Comparison of ENCODE assay signal across 7 mouse cellular contexts in genomic region chr5:125139669-125140068, GRCm38 (mm10). TPM values are rescaled to one million over a fixed set of nuclear protein-coding genes. Genes with fewer than 3 reads are reported as not detected.
DNase-seq lines count a peak whose midpoint lies in the region; ATAC-seq lines count a peak whose summit lies in the region.

No protein-coding gene starts in this region.

- H3K4me2 ChIP-seq in lung, embryonic 15.5 days: peak overlapping the region; percentile 66
- peak overlapping the region; percentile 65 for H3K4me2 ChIP-seq in forebrain, embryonic 13.5 days
- H3K4me2 ChIP-seq in limb, embryonic 12.5 days: peak overlapping the region; percentile 80
- H3K4me2 ChIP-seq in stomach, embryonic 14.5 days (replicated peaks; ENCODE audit: low read depth, low read length): peak overlapping the region; percentile 70

- no peak for DNase-seq in lung, adult 18-20 months
- no peak for DNase-seq in layer of hippocampus, adult 9-10 months (ENCODE audit: low spot score)
- DNase-seq in right cerebral cortex, postnatal 14 days: no peak

- H3K4me1 ChIP-seq in lung, embryonic 15.5 days: peaks cover 90% of the 10 kb centered on the region
- peaks cover 95% of the 10 kb centered on the region for H3K4me1 ChIP-seq in forebrain, embryonic 13.5 days
- peaks cover 93% of the 10 kb centered on the region for H3K4me1 ChIP-seq in limb, embryonic 12.5 days (replicated peaks)
- peaks cover 67% of the 10 kb centered on the region for H3K4me1 ChIP-seq in stomach, embryonic 14.5 days (ENCODE audit: control insufficient read depth, insufficient read depth, low read length)

- H3K36me3 ChIP-seq in lung, embryonic 15.5 days: no peaks in the 10 kb centered on the region
- no peaks in the 10 kb centered on the region for H3K36me3 ChIP-seq in forebrain, embryonic 13.5 days (ENCODE audit: poor library complexity, severe bottlenecking)
- 0 out of 2 replicates have a peak, but pooled peaks cover 5% of the 10 kb centered on the region for H3K36me3 ChIP-seq in limb, embryonic 12.5 days
- H3K36me3 ChIP-seq in stomach, embryonic 14.5 days (ENCODE audit: control insufficient read depth, insufficient read depth, low read length): no peaks in the 10 kb centered on the region

- WGBS in lung, embryonic 15.5 days: 67% methylated on average over 5 of the region's 5 CpGs
- 73% methylated on average over 5 of the region's 5 CpGs for WGBS in forebrain, embryonic 13.5 days
- 85% methylated on average over 5 of the region's 5 CpGs for WGBS in limb, embryonic 12.5 days
- WGBS in stomach, embryonic 14.5 days: 69% methylated on average over 5 of the region's 5 CpGs

- no peak for ATAC-seq in lung, embryonic 15.5 days (ENCODE audit: borderline replicate concordance, extremely low read depth, low FRiP score, low TSS enrichment)
- no peak for ATAC-seq in forebrain, embryonic 13.5 days
- no peak for ATAC-seq in limb, embryonic 12.5 days (ENCODE audit: insufficient number of reproducible peaks, insufficient read depth, low FRiP score, low TSS enrichment, low read depth)
- no peak for ATAC-seq in stomach, embryonic 14.5 days (ENCODE audit: insufficient number of reproducible peaks, insufficient read depth, low FRiP score, low read depth)

- no peaks in the 10 kb centered on the region for H3K9me3 ChIP-seq in lung, embryonic 15.5 days
- no peaks in the 10 kb centered on the region for H3K9me3 ChIP-seq in forebrain, embryonic 13.5 days (replicated peaks)
- H3K9me3 ChIP-seq in limb, embryonic 12.5 days: no peaks in the 10 kb centered on the region
- H3K9me3 ChIP-seq in stomach, embryonic 14.5 days (ENCODE audit: control insufficient read depth, low read depth, low read length): no peaks in the 10 kb centered on the region

- H3K9ac ChIP-seq in lung, embryonic 15.5 days: peak overlapping the region; percentile 45
- no peak overlapping the region for H3K9ac ChIP-seq in forebrain, embryonic 13.5 days
- peak overlapping the region; percentile 67; the same call in 1 of the 2 replicates for H3K9ac ChIP-seq in limb, embryonic 12.5 days (replicated peaks)
- peak overlapping the region; percentile 52; the same call in 1 of the 2 replicates for H3K9ac ChIP-seq in stomach, embryonic 14.5 days (replicated peaks; ENCODE audit: low read depth, low read length)

- H3K4me3 ChIP-seq in lung, embryonic 15.5 days: peak overlapping the region; percentile 39
- H3K4me3 ChIP-seq in forebrain, embryonic 13.5 days: 0 out of 2 replicates have a peak overlapping the region, but pooled peaks have one; percentile 30
- H3K4me3 ChIP-seq in limb, embryonic 12.5 days (replicated peaks): peak overlapping the region; percentile 40
- H3K4me3 ChIP-seq in stomach, embryonic 14.5 days (ENCODE audit: low read depth, low read length): peak overlapping the region; percentile 36

- H3K27me3 ChIP-seq in lung, embryonic 15.5 days: no peaks in the 10 kb centered on the region
- H3K27me3 ChIP-seq in forebrain, embryonic 13.5 days: no peaks in the 10 kb centered on the region
- H3K27me3 ChIP-seq in limb, embryonic 12.5 days: no peaks in the 10 kb centered on the region
- H3K27me3 ChIP-seq in stomach, embryonic 14.5 days (ENCODE audit: control insufficient read depth, insufficient read depth, low read length): no peaks in the 10 kb centered on the region

- H3K27ac ChIP-seq in lung, embryonic 15.5 days: peak overlapping the region; percentile 99
- H3K27ac ChIP-seq in forebrain, embryonic 13.5 days: peak overlapping the region; percentile 100
- H3K27ac ChIP-seq in limb, embryonic 12.5 days: peak overlapping the region; percentile 100
- peak overlapping the region; percentile 99 for H3K27ac ChIP-seq in stomach, embryonic 14.5 days (ENCODE audit: low read length)

RNA-seq across cellular contexts. Expression of gene Ncor2, which starts 39.4 kb away (rescaled TPM):
- polyA plus RNA-seq in lung, embryonic 15.5 days (2015; fragmentation: Nextera tagmentation; extraction: Ambion mirVana): 28.7 and 30.5 TPM in 2 replicates
- 25.6 and 27.3 TPM in 2 replicates for polyA plus RNA-seq in forebrain, embryonic 13.5 days (2015; fragmentation: Nextera tagmentation; extraction: Ambion mirVana)
- polyA plus RNA-seq in limb, embryonic 12.5 days (2016; fragmentation: Nextera tagmentation; extraction: Ambion mirVana): 27.2 and 29.4 TPM in 2 replicates
- polyA plus RNA-seq in stomach, embryonic 14.5 days (2014; fragmentation: Nextera tagmentation; extraction: Ambion mirVana): 32.7 and 33.4 TPM in 2 replicates
